Mouse (Mus musculus) embryo, embryonic 10 days (tissue): Measurements from ENCODE around the gene Tsga10.

Experiments used
- DNase-seq: peaks from one replicate; pipeline ENCODE4 v3.0.0-alpha.2; 2015; ENCODE audit warnings: low spot score

Gene Tsga10

GRCm38 (mm10) chr1:37866286-37866685 lies at the start of gene Tsga10:
Tsga10 (minus strand) TSS chr1:37866429.
- no peak for DNase-seq

GRCm38 (mm10) chr1:37912751-37913150 lies 46.5 kb upstream of the Tsga10 start:
- DNase-seq: no peak

- DNase-seq: peak; percentile 39
Observed at GRCm38 (mm10) chr1:37903178-37903577, 36.9 kb upstream of the Tsga10 start.

- no peak for DNase-seq
Observed at GRCm38 (mm10) chr1:37900288-37900687, 34.1 kb upstream of the Tsga10 start.

GRCm38 (mm10) chr1:37899816-37900215 lies 33.6 kb upstream of the Tsga10 start:
- DNase-seq: no peak

- DNase-seq: no peak
Observed at GRCm38 (mm10) chr1:37894606-37895005, 28.4 kb upstream of the Tsga10 start.

- no peak for DNase-seq
Observed at GRCm38 (mm10) chr1:37891400-37891799, 25.2 kb upstream of the Tsga10 start.

GRCm38 (mm10) chr1:37890025-37890652 lies 23.9 kb upstream of the Tsga10 start, which contains the start of the genes Mitd1 and Mrpl30:
Mitd1 (minus strand) TSS chr1:37890411.
Mrpl30 (plus strand) TSS chr1:37890477.
- DNase-seq: peak; percentile 95

- no peak for DNase-seq
Observed at GRCm38 (mm10) chr1:37889206-37889605, 23.0 kb upstream of the Tsga10 start.

- peak; percentile 24 for DNase-seq
Observed at GRCm38 (mm10) chr1:37884451-37884850, 18.2 kb upstream of the Tsga10 start.

GRCm38 (mm10) chr1:37883411-37883810 lies 17.2 kb upstream of the Tsga10 start:
- DNase-seq: no peak

GRCm38 (mm10) chr1:37877736-37878460 lies 11.7 kb upstream of the Tsga10 start:
- DNase-seq: no peak

GRCm38 (mm10) chr1:37873157-37873556 lies 6.9 kb upstream of the Tsga10 start:
- DNase-seq: no peak

- DNase-seq: peak; percentile 79
Observed at GRCm38 (mm10) chr1:37872131-37873067, 6.2 kb upstream of the Tsga10 start.

- DNase-seq: peak; percentile 48
Observed at GRCm38 (mm10) chr1:37871704-37872103, 5.5 kb upstream of the Tsga10 start, which contains the start of gene Lipt1. Lipt1 (plus strand) TSS chr1:37871738.

- DNase-seq: no peak
Observed at GRCm38 (mm10) chr1:37869362-37869761, 3.1 kb upstream of the Tsga10 start.

GRCm38 (mm10) chr1:37868640-37869039 lies 2.4 kb upstream of the Tsga10 start:
- no peak for DNase-seq

GRCm38 (mm10) chr1:37867684-37868322 lies 1.6 kb upstream of the Tsga10 start:
- DNase-seq: no peak

GRCm38 (mm10) chr1:37867056-37867455 lies 827 bp upstream of the Tsga10 start:
- peak; percentile 64 for DNase-seq

GRCm38 (mm10) chr1:37865401-37866215 lies 621 bp downstream of the Tsga10 start:
- DNase-seq: no peak
